Mouse (Mus musculus) CH12.LX (cell line): ENCODE measurements around the gene Hmgcs1. TPM values are rescaled to one million over a fixed set of nuclear protein-coding genes. Genes with fewer than 3 reads are reported as not detected.
"Not testable (repeated sequence)": the region's sequence is repeated elsewhere in the genome, so short reads cannot be mapped to it uniquely, and the experiment has no call there.

Experiments
- DNase-seq: peaks from one replicate; pipeline ENCODE4 v3.0.0-alpha.2; 2013; ENCODE audit errors: extremely low read depth
- H3K27ac ChIP-seq: 2 replicates; pipeline ENCODE4 v1.5.1; 2012; ENCODE audit warnings: low read depth, mild to moderate bottlenecking, control low read depth, moderate library complexity; ENCODE audit not compliant: insufficient read depth
- H3K27me3 ChIP-seq: replicated peaks from 2 replicates; pipeline ENCODE3; 2012; ENCODE audit warnings: inconsistent platforms
- H3K36me3 ChIP-seq, 2 experiments: replicated peaks in 1 of 2; 2 replicates each; pipeline versions ENCODE3 to v1.6.1; 2012; ENCODE audit warnings: inconsistent platforms in 1 of 2, low read length in 1 of 2, mild to moderate bottlenecking in 1 of 2, mixed read lengths in 1 of 2, moderate library complexity in 1 of 2; ENCODE audit not compliant: control insufficient read depth in 1 of 2, insufficient read depth in 1 of 2
- H3K4me1 ChIP-seq, 2 experiments: 2 replicates each; pipeline ENCODE4 v1.6.1; 2012; ENCODE audit warnings: inconsistent platforms in 1 of 2, moderate library complexity in 1 of 2; ENCODE audit not compliant: insufficient read depth in 2 of 2, control insufficient read depth in 1 of 2
- H3K4me2 ChIP-seq: 2 replicates; pipeline ENCODE4 v1.6.1; 2012; ENCODE audit warnings: low read depth, mild to moderate bottlenecking, control low read depth; ENCODE audit not compliant: poor library complexity, insufficient read depth, severe bottlenecking
- H3K4me3 ChIP-seq, 3 experiments: fragments of 150-350 bp in 1 of 3; sonication (generic) in 1 of 3; replicated peaks in 1 of 3; 2 replicates each; pipeline versions ENCODE3 to v1.5.1; 2011 to 2012; ENCODE audit warnings: low read depth in 2 of 3, low read length in 2 of 3, mild to moderate bottlenecking in 2 of 3, moderate library complexity in 2 of 3, control low read depth in 1 of 3, improper control_type of control experiment in 1 of 3, inconsistent platforms in 1 of 3, mixed read lengths in 1 of 3; ENCODE audit not compliant: poor library complexity in 1 of 3
- H3K79me2 ChIP-seq: replicated peaks from 2 replicates; pipeline ENCODE4 v1.6.1; 2012; ENCODE audit warnings: mild to moderate bottlenecking, moderate library complexity; ENCODE audit not compliant: control insufficient read depth, poor library complexity, insufficient read depth, severe bottlenecking; ENCODE audit errors: extremely low read depth
- H3K9ac ChIP-seq: 2 replicates; pipeline ENCODE4 v1.6.1; 2012; ENCODE audit warnings: low read depth, mild to moderate bottlenecking, control low read depth, moderate library complexity; ENCODE audit not compliant: insufficient read depth
- H3K9me3 ChIP-seq: replicated peaks from 2 replicates; pipeline ENCODE3; 2012; ENCODE audit warnings: low read length, inconsistent platforms, mixed read lengths
- BHLHE40 ChIP-seq: IDR thresholded peaks from 2 replicates; pipeline ENCODE4 v1.6.1; 2011; ENCODE audit warnings: mild to moderate bottlenecking, low read depth, low read length, improper control_type of control experiment
- CHD1 ChIP-seq: IDR thresholded peaks from 2 replicates; pipeline ENCODE4 v1.6.1; 2012; ENCODE audit warnings: low read depth, low read length, improper control_type of control experiment, inconsistent platforms
- CHD2 ChIP-seq: IDR thresholded peaks from 2 replicates; pipeline ENCODE4 v1.6.1; 2011; ENCODE audit warnings: low read length, improper control_type of control experiment
- CTCF ChIP-seq, 2 experiments: IDR thresholded peaks in 1 of 2; conservative IDR thresholded peaks in 1 of 2; 2 replicates each; pipeline ENCODE4 v1.5.1; 2011 to 2012; ENCODE audit warnings: low read depth in 2 of 2, low read length in 2 of 2, improper control_type of control experiment in 1 of 2, inconsistent platforms in 1 of 2, mild to moderate bottlenecking in 1 of 2, moderate library complexity in 1 of 2
- ELF1 ChIP-seq: IDR thresholded peaks from 2 replicates; pipeline ENCODE4 v1.6.1; 2014; ENCODE audit warnings: low read depth, mild to moderate bottlenecking, inconsistent platforms, low read length, improper control_type of control experiment
- EP300 ChIP-seq: IDR thresholded peaks from 2 replicates; pipeline ENCODE4 v1.6.1; 2011; ENCODE audit warnings: low read length, improper control_type of control experiment
- MAFK ChIP-seq: IDR thresholded peaks from 2 replicates; pipeline ENCODE4 v1.6.1; 2011; ENCODE audit warnings: low read length, improper control_type of control experiment; ENCODE audit not compliant: insufficient replicate concordance
- MAZ ChIP-seq: IDR thresholded peaks from 2 replicates; pipeline ENCODE4 v1.6.1; 2012; ENCODE audit warnings: low read depth, mild to moderate bottlenecking, inconsistent platforms, low read length, improper control_type of control experiment, moderate library complexity
- MEF2A ChIP-seq: IDR thresholded peaks from 2 replicates; pipeline ENCODE4 v1.6.1; 2014; ENCODE audit warnings: low read depth, mild to moderate bottlenecking, inconsistent platforms, low read length, improper control_type of control experiment, borderline replicate concordance
- MXI1 ChIP-seq: IDR thresholded peaks from 2 replicates; pipeline ENCODE4 v1.6.1; 2011; ENCODE audit warnings: mild to moderate bottlenecking, low read depth, low read length, improper control_type of control experiment
- MYC ChIP-seq: IDR thresholded peaks from 2 replicates; pipeline ENCODE4 v1.6.1; 2011; ENCODE audit warnings: low read depth, mild to moderate bottlenecking, improper control_type of control experiment, low read length
- NELFE ChIP-seq: IDR thresholded peaks from 2 replicates; pipeline ENCODE4 v1.6.1; 2011; ENCODE audit warnings: low read depth, low read length, improper control_type of control experiment
- PAX5 ChIP-seq: IDR thresholded peaks from 2 replicates; pipeline ENCODE4 v1.6.1; 2012; ENCODE audit warnings: low read length, inconsistent platforms, mixed read lengths
- RCOR1 ChIP-seq: conservative IDR thresholded peaks from 2 replicates; pipeline ENCODE4 v1.6.1; 2012; ENCODE audit warnings: low read depth, mild to moderate bottlenecking, inconsistent platforms, low read length, improper control_type of control experiment
- SIN3A ChIP-seq: IDR thresholded peaks from 2 replicates; pipeline ENCODE4 v1.6.1; 2012; ENCODE audit warnings: low read length, improper control_type of control experiment, inconsistent platforms
- TCF12 ChIP-seq: IDR thresholded peaks from 2 replicates; pipeline ENCODE4 v1.6.1; 2014; ENCODE audit warnings: low read depth, mild to moderate bottlenecking, inconsistent platforms, low read length, improper control_type of control experiment
- UBTF ChIP-seq: IDR thresholded peaks from 2 replicates; pipeline ENCODE4 v1.6.1; 2012; ENCODE audit warnings: low read depth, mild to moderate bottlenecking, inconsistent platforms, low read length, improper control_type of control experiment, moderate library complexity
- USF1 ChIP-seq: IDR thresholded peaks from 2 replicates; pipeline ENCODE4 v1.6.1; 2014; ENCODE audit warnings: low read depth, mild to moderate bottlenecking, inconsistent platforms, low read length, improper control_type of control experiment
- USF2 ChIP-seq: conservative IDR thresholded peaks from 2 replicates; pipeline ENCODE4 v1.6.1; 2011; ENCODE audit warnings: low read depth, low read length, improper control_type of control experiment
- ZC3H11A ChIP-seq: IDR thresholded peaks from 2 replicates; pipeline ENCODE4 v1.6.1; 2012; ENCODE audit warnings: low read depth, mild to moderate bottlenecking, inconsistent platforms, low read length, improper control_type of control experiment
- ZKSCAN1 ChIP-seq: IDR thresholded peaks from 2 replicates; pipeline ENCODE4 v1.6.1; 2012; ENCODE audit warnings: low read depth, inconsistent platforms, low read length, improper control_type of control experiment, borderline replicate concordance
- ZMIZ1 ChIP-seq: IDR thresholded peaks from 2 replicates; pipeline ENCODE4 v1.6.1; 2012; ENCODE audit warnings: low read depth, mild to moderate bottlenecking, inconsistent platforms, low read length, improper control_type of control experiment
- dilution Hi-C: fragments of 300-500 bp; cut with MboI; formaldehyde crosslinking; loops from 2 replicates; pipeline ENCODE4 v1.14.3; 2020; ENCODE audit warnings: low sequenced_read_pairs; ENCODE audit not compliant: extremely low pct_unique_long_range_greater_than_20kb, extremely low pct_ligation_motif_present
- in situ Hi-C: fragments of 300-500 bp; cut with MboI; formaldehyde crosslinking; loops from 3 replicates; pipeline ENCODE4 v1.14.3; 2019; ENCODE audit warnings: low sequenced_read_pairs, low pct_ligation_motif_present, low pct_unique_long_range_greater_than_20kb, mixed read lengths
- polyA plus RNA-seq: library from polyadenylated mRNA; unstranded; fragments of >175 nt; gene quantifications from 2 replicates; pipeline ENCODE4 v1.2.1, GENCODE M21; 2012; ENCODE audit warnings: low read depth; ENCODE audit not compliant: insufficient read length
- total RNA-seq, 2 experiments: library from RNA; depleted of rRNA; stranded (reverse); fragments of 300-350 nt in 1 of 2; fragments of >200 nt in 1 of 2; gene quantifications; 2 replicates each; pipeline ENCODE4 v1.2.3; 2012 to 2014

Hmgcs1 gene
- total and polyA plus RNA-seq, 3 experiments, result 57.6 to 225 (median 119) TPM

DNA sequence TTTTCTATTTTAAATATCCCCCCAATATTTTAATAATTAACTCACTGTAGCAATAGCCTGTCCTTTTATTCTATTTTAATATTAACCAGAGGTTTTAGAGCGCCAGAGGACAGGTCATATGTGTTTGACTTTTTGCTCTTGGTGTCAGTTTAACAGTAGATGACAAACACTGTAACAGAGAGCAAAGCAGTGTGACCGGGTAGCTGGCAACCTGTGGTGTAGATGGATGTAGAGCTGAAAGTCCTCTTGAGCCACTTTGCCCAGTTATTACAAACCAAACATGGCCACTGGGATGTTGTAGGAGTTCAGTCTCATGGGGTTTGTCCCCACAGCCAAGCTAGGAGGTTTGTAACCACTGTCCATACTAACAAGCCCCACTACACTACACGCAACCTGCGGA lies 8.3 kb downstream of the Hmgcs1 start:
- Histone ChIP-seq H3K9me3 (no peaks in the 10 kb centered on the region), H3K4me1 (peaks cover 3 to 23% of the 10 kb centered on the region in 2 experiments; a peak in 3 of 4 replicates)
- TF ChIP-seq CHD1 (no peak), USF2 (no peak), CHD2 (no peak), BHLHE40 (no peak), TCF12 (no peak), SIN3A (no peak), EP300 (no peak), MYC (no peak), MEF2A (no peak), MAZ (no peak), CTCF (conservative IDR thresholded peaks at IDR 0.05 in 1 of 2, IDR thresholded peaks at IDR 0.05 in 1 of 2; ENCODE audit: low read depth in 2 of 2, low read length in 2 of 2) (no peak), ZMIZ1 (no peak), MXI1 (no peak), UBTF (no peak), ZC3H11A (no peak), MAFK (no peak), ZKSCAN1 (no peak), NELFE (no peak), USF1 (no peak), PAX5 (no peak)
- TF ChIP-seq, all 38 proteins: peak for 0
- H3K4me3 ChIP-seq, result no peak overlapping the region
- no peak overlapping the region for H3K9ac ChIP-seq
- DNase-seq, result no peak
- dilution Hi-C loops (no loop called here), in situ Hi-C loops (no loop called here)
- peaks cover 43% of the 10 kb centered on the region for H3K79me2 ChIP-seq
- no peak overlapping the region for H3K4me2 ChIP-seq
- no peak overlapping the region for H3K27ac ChIP-seq
- H3K36me3 ChIP-seq, result peaks cover 25 to 73% of the 10 kb centered on the region in 2 experiments
- no peaks in the 10 kb centered on the region for H3K27me3 ChIP-seq

DNA sequence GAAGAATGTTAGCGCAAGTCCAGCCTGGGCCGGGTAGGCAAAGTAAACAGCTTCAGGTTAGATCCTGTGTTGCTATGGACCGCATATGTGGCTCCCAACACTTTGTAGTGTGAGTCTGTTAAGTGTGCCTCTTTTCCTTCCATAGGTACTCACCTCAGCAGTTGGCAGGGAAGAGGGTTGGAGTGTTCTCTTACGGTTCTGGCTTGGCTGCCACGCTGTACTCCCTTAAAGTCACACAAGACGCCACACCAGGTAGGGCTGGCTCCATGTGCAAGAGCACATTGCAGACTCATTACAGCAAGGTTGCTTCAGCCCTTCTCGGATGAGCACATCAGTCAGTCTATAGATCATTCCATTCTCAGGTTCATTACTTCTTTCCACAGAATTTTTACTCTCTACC lies 14.1 kb downstream of the Hmgcs1 start:
- TF ChIP-seq CTCF (conservative IDR thresholded peaks at IDR 0.05 in 1 of 2, IDR thresholded peaks at IDR 0.05 in 1 of 2; ENCODE audit: low read depth in 2 of 2, low read length in 2 of 2) (no peak), RCOR1 (no peak), ZC3H11A (no peak), MXI1 (no peak), ELF1 (no peak), PAX5 (no peak)
- Histone ChIP-seq H3K36me3 (peaks cover 44 to 94% of the 10 kb centered on the region in 2 experiments), H3K27me3 (no peaks in the 10 kb centered on the region), H3K4me1 (no peaks in the 10 kb centered on the region), H3K79me2 (peaks cover 4% of the 10 kb centered on the region; the same call in 1 of the 2 replicates), H3K27ac (no peak overlapping the region), H3K9me3 (no peaks in the 10 kb centered on the region), H3K4me2 (no peak overlapping the region), H3K9ac (no peak overlapping the region), H3K4me3 (no peak overlapping the region)
- in situ Hi-C loops (no loop called here), dilution Hi-C loops (no loop called here)
- DNase-seq, result no peak

DNA sequence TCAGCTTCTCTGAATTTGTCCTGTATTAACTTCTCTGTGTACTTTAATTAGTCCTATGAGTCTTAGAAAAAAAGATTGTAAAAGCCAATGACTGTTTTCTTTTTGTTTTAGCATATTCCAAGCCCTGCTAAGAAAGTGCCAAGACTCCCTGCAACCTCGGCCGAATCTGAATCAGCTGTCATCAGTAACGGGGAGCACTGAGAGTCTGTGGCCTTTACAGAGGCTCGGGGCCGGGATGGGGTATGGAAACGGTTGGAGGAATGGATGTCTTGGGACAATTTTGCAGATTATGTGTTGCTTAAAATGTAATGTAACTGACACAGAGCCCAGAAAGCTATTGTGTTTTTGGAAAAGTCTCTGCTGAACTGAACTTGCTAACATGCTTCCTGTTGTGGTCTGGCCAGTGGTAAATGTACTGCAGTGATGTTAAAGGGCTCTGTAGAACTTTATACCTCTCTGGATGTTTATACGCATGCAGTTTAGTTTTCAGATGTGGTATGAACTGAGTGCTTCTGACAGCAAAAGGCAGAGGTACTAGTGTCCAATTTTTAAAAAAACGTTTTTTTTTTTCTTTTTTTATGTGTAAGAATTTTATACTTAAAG lies 16.2 kb downstream of the Hmgcs1 start:
- DNase-seq, H3K27me3 ChIP-seq, H3K4me3 ChIP-seq, H3K9me3 ChIP-seq, in situ Hi-C loops, H3K27ac ChIP-seq, H3K9ac ChIP-seq, H3K79me2 ChIP-seq, dilution Hi-C loops, H3K4me1 ChIP-seq, H3K4me2 ChIP-seq: not testable (repeated sequence)
- H3K36me3 ChIP-seq, result peaks cover 33 to 94% of the 10 kb centered on the region in 2 experiments
